Mouse (Mus musculus): ENCODE data around the gene Fxyd7.
A peak's percentile ranks its signal among the peaks of the same experiment; 100 is the strongest.

Gene Fxyd7

GRCm38 (mm10) chr7:31076492-31076891 is 25.2 kb upstream of the Fxyd7 start, which contains the start of gene Fxyd3:
Gene Fxyd3 (minus strand): TSS chr7:31076704.
- no peak for DNase-seq (ENCODE audit: low spot score in 2 of 2)

- no peak for DNase-seq (ENCODE audit: low spot score in 2 of 2)
Measured at GRCm38 (mm10) chr7:31074713-31075069, 23.4 kb upstream of the Fxyd7 start.

- DNase-seq (ENCODE audit: low spot score in 2 of 2) = no peak
Measured at GRCm38 (mm10) chr7:31074061-31074712, 22.9 kb upstream of the Fxyd7 start.

GRCm38 (mm10) chr7:31073546-31073945 is 22.3 kb upstream of the Fxyd7 start:
- no peak for DNase-seq (ENCODE audit: low spot score in 2 of 2)

- DNase-seq (ENCODE audit: low spot score in 2 of 2) = no peak
Measured at GRCm38 (mm10) chr7:31072326-31072725, 21.1 kb upstream of the Fxyd7 start.

GRCm38 (mm10) chr7:31070324-31070723 is 19.1 kb upstream of the Fxyd7 start:
- no peak for DNase-seq (ENCODE audit: low spot score in 2 of 2)

- no peak for DNase-seq (ENCODE audit: low spot score in 2 of 2)
Measured at GRCm38 (mm10) chr7:31069491-31069890, 18.2 kb upstream of the Fxyd7 start.

- DNase-seq (ENCODE audit: low spot score in 2 of 2) = no peak
Measured at GRCm38 (mm10) chr7:31067836-31068235, 16.6 kb upstream of the Fxyd7 start.

- DNase-seq (ENCODE audit: low spot score in 2 of 2) = no peak
Measured at GRCm38 (mm10) chr7:31063074-31063560, 11.8 kb upstream of the Fxyd7 start.

- DNase-seq (ENCODE audit: low spot score in 2 of 2) = no peak
Measured at GRCm38 (mm10) chr7:31060621-31061010, 9.3 kb upstream of the Fxyd7 start.

- DNase-seq (ENCODE audit: low spot score in 2 of 2) = no peak
Measured at GRCm38 (mm10) chr7:31059919-31060620, 8.8 kb upstream of the Fxyd7 start.

GRCm38 (mm10) chr7:31059108-31059507 is 7.8 kb upstream of the Fxyd7 start, which contains the start of gene Lgi4:
Gene Lgi4 (plus strand): TSS chr7:31059342.
- peak; percentile 64 to 80 for DNase-seq (ENCODE audit: low spot score in 2 of 2)

GRCm38 (mm10) chr7:31058211-31058610 is 6.9 kb upstream of the Fxyd7 start:
- no peak for DNase-seq (ENCODE audit: low spot score in 2 of 2)

- no peak for DNase-seq (ENCODE audit: low spot score in 2 of 2)
Measured at GRCm38 (mm10) chr7:31057730-31058129, 6.5 kb upstream of the Fxyd7 start.

- no peak for DNase-seq (ENCODE audit: low spot score in 2 of 2)
Measured at GRCm38 (mm10) chr7:31057071-31057470, 5.8 kb upstream of the Fxyd7 start, which contains the start of gene Fxyd1. Gene Fxyd1 (minus strand): TSS chr7:31057199.

- DNase-seq (ENCODE audit: low spot score in 2 of 2) = no peak
Measured at GRCm38 (mm10) chr7:31056448-31056847, 5.2 kb upstream of the Fxyd7 start.

- DNase-seq (ENCODE audit: low spot score in 2 of 2) = no peak
Measured at GRCm38 (mm10) chr7:31055883-31056282, 4.6 kb upstream of the Fxyd7 start.

- DNase-seq (ENCODE audit: low spot score in 2 of 2) = no peak
Measured at GRCm38 (mm10) chr7:31055354-31055824, 4.1 kb upstream of the Fxyd7 start.

GRCm38 (mm10) chr7:31054661-31055320 is 3.5 kb upstream of the Fxyd7 start:
- DNase-seq (ENCODE audit: low spot score in 2 of 2) = no peak

- no peak for DNase-seq (ENCODE audit: low spot score in 2 of 2)
Measured at GRCm38 (mm10) chr7:31053882-31054447, 2.7 kb upstream of the Fxyd7 start.

- DNase-seq (ENCODE audit: low spot score in 2 of 2) = no peak
Measured at GRCm38 (mm10) chr7:31052636-31053434, 1.6 kb upstream of the Fxyd7 start.

Data from natural killer cell, adult 2 months (primary cell).